Mouse (Mus musculus): ENCODE measurements around the gene Srebf1. TPM values are rescaled to one million over a fixed set of nuclear protein-coding genes. Genes with fewer than 3 reads are reported as not detected.

Srebf1 gene
- total RNA-seq, 2 experiments from 2014 or later = 47.1 to 56.2 TPM

GRCm38 (mm10) chr11:60233235-60233634 lies 10.9 kb upstream of the Srebf1 start:
- peak in 1 of 2 experiments; percentile 37 for DNase-seq

GRCm38 (mm10) chr11:60232441-60233058 lies 10.2 kb upstream of the Srebf1 start:
- no peak for DNase-seq

GRCm38 (mm10) chr11:60231951-60232350 lies 9.6 kb upstream of the Srebf1 start:
- no peak for DNase-seq

- DNase-seq = no peak
Observed at GRCm38 (mm10) chr11:60231326-60231725, 8.9 kb upstream of the Srebf1 start.

- DNase-seq = no peak
Observed at GRCm38 (mm10) chr11:60230512-60230911, 8.1 kb upstream of the Srebf1 start.

GRCm38 (mm10) chr11:60229821-60230220 lies 7.4 kb upstream of the Srebf1 start:
- no peak for DNase-seq

- no peak for DNase-seq
Observed at GRCm38 (mm10) chr11:60228525-60228924, 6.1 kb upstream of the Srebf1 start.

GRCm38 (mm10) chr11:60225874-60226273 lies 3.5 kb upstream of the Srebf1 start:
- DNase-seq = no peak

- no peak for DNase-seq
Observed at GRCm38 (mm10) chr11:60224676-60225075, 2.3 kb upstream of the Srebf1 start.

GRCm38 (mm10) chr11:60222085-60222468 lies 304 bp downstream of the Srebf1 start:
- no peak for DNase-seq

- DNase-seq = no peak
Observed at GRCm38 (mm10) chr11:60221425-60221824, 956 bp downstream of the Srebf1 start.

- DNase-seq = peak; percentile 86 to 91
Observed at GRCm38 (mm10) chr11:60220291-60220804, 2.0 kb downstream of the Srebf1 start.

- DNase-seq = no peak
Observed at GRCm38 (mm10) chr11:60219609-60220008, 2.8 kb downstream of the Srebf1 start.

GRCm38 (mm10) chr11:60217467-60217866 lies 4.9 kb downstream of the Srebf1 start:
- DNase-seq = no peak

GRCm38 (mm10) chr11:60216671-60217070 lies 5.7 kb downstream of the Srebf1 start:
- DNase-seq = no peak

- DNase-seq = no peak
Observed at GRCm38 (mm10) chr11:60213266-60213665, 9.1 kb downstream of the Srebf1 start.

- no peak for DNase-seq
Observed at GRCm38 (mm10) chr11:60211761-60212160, 10.6 kb downstream of the Srebf1 start.

GRCm38 (mm10) chr11:60211152-60211551 lies 11.2 kb downstream of the Srebf1 start:
- no peak for DNase-seq

- peak; percentile 81 to 88 for DNase-seq
Observed at GRCm38 (mm10) chr11:60210305-60210724, 12.1 kb downstream of the Srebf1 start.

GRCm38 (mm10) chr11:60209933-60210249 lies 12.5 kb downstream of the Srebf1 start:
- no peak for DNase-seq

- DNase-seq = peak; percentile 83 to 86
Observed at GRCm38 (mm10) chr11:60209217-60209932, 13.0 kb downstream of the Srebf1 start.

GRCm38 (mm10) chr11:60208712-60209111 lies 13.7 kb downstream of the Srebf1 start:
- no peak for DNase-seq

- DNase-seq = no peak
Observed at GRCm38 (mm10) chr11:60208201-60208600, 14.2 kb downstream of the Srebf1 start.

GRCm38 (mm10) chr11:60206207-60206606 lies 16.2 kb downstream of the Srebf1 start:
- DNase-seq = no peak

Measured in layer of hippocampus, postnatal 36 days (tissue).